Mouse (Mus musculus) MEL (cell line): Measurements from ENCODE around the gene Sema6d.

ENCODE experiments used
- CTCF ChIP-seq, 3 experiments: IDR thresholded peaks in 2 of 3; conservative IDR thresholded peaks in 1 of 3; 2 replicates each; pipeline ENCODE4 v1.5.1; 2011 to 2012; ENCODE audit warnings: low read length in 3 of 3, low read depth in 2 of 3, mild to moderate bottlenecking in 2 of 3, improper control_type of control experiment in 1 of 3, inconsistent platforms in 1 of 3, mixed read lengths in 1 of 3, moderate library complexity in 1 of 3; ENCODE audit not compliant: control insufficient read depth in 1 of 3, insufficient read depth in 1 of 3, poor library complexity in 1 of 3, severe bottlenecking in 1 of 3
- EP300 ChIP-seq, 2 experiments: IDR thresholded peaks; 2 replicates each; pipeline ENCODE4 v1.6.1; 2011; ENCODE audit warnings: improper control_type of control experiment in 2 of 2, low read length in 2 of 2, low read depth in 1 of 2, mild to moderate bottlenecking in 1 of 2
- GATA1 ChIP-seq: IDR thresholded peaks from 2 replicates; pipeline ENCODE4 v1.6.1; 2011; ENCODE audit warnings: low read depth, low read length, improper control_type of control experiment
- MAX ChIP-seq: IDR thresholded peaks from 2 replicates; pipeline ENCODE4 v1.6.1; 2011; ENCODE audit warnings: low read length, improper control_type of control experiment
- SIN3A ChIP-seq: IDR thresholded peaks from 2 replicates; pipeline ENCODE4 v1.6.1; 2012; ENCODE audit warnings: low read length, improper control_type of control experiment, inconsistent platforms
- TBP ChIP-seq: IDR thresholded peaks from 2 replicates; pipeline ENCODE4 v1.8.0; 2011; ENCODE audit warnings: low read depth, low read length, improper control_type of control experiment
- UBTF ChIP-seq: IDR thresholded peaks from 2 replicates; pipeline ENCODE4 v1.6.1; 2012; ENCODE audit warnings: low read depth, mild to moderate bottlenecking, inconsistent platforms, low read length, improper control_type of control experiment, moderate library complexity, borderline replicate concordance; ENCODE audit not compliant: insufficient read depth
- USF1 ChIP-seq: IDR thresholded peaks from 2 replicates; pipeline ENCODE4 v1.6.1; 2014; ENCODE audit warnings: low read depth, mild to moderate bottlenecking, inconsistent platforms, low read length, improper control_type of control experiment, moderate library complexity

GRCm38 (mm10) chr2:124485761-124486160, 396.0 kb downstream of the Sema6d start:
- no peak for TF ChIP-seq MAX
- TF ChIP-seq GATA1, result no peak
- TF ChIP-seq SIN3A, result no peak
- TF ChIP-seq UBTF, result no peak
- no peak for TF ChIP-seq TBP
- TF ChIP-seq CTCF (IDR thresholded peaks at IDR 0.05 in 2 of 3, conservative IDR thresholded peaks at IDR 0.05 in 1 of 3; ENCODE audit: control insufficient read depth in 1 of 3, insufficient read depth in 1 of 3, low read depth in 2 of 3, low read length in 3 of 3, poor library complexity in 1 of 3, severe bottlenecking in 1 of 3), result no peak
- no peak for TF ChIP-seq USF1
- TF ChIP-seq EP300 (IDR thresholded peaks at IDR 0.05; ENCODE audit: low read depth in 1 of 2, low read length in 2 of 2), result no peak
